Mouse (Mus musculus) cerebellum, postnatal 10 days (tissue): ENCODE data around the gene Olfr114.

ENCODE experiments used
- DNase-seq, 2 experiments: peaks; one replicate each; pipeline ENCODE4 v3.0.0; 2021; ENCODE audit warnings: mixed read lengths in 2 of 2

Gene Olfr114

GRCm38 (mm10) chr17:37592643-37593042, at the start of gene Olfr114:
Gene Olfr114, minus strand, starts transcription at chr17:37592743.
- DNase-seq = no peak

DNA sequence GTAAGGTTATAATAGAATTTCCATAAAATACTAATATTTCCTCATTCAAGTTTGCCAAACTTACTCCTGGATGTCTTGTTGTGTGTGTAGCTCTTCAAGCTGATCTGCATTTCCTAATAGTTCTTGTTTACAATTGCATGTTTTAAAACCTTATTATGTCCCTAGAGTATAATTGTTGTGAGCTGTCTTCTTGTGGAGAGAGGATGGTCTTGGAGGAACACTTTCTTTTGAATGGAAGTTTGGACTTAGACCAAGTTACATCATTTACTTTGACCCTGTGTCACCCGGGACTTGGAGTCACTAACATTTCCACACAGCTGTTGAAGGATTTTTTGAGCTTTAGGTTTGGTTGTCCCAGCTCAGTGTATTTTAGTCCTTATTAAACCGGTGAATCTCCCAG, 34.5 kb upstream of the Olfr114 start, which contains the start of the genes Olfr115 and Olfr116:
Olfr115 (minus strand) TSS at position 101 of the 400 bp plus-strand sequence.
Olfr116 (minus strand) TSS at position 191 of the 400 bp plus-strand sequence.
- DNase-seq = no peak

- no peak for DNase-seq
Measured at GRCm38 (mm10) chr17:37577563-37577962, 15.0 kb downstream of the Olfr114 start, which contains the start of gene Olfr113. Gene Olfr113, minus strand, starts transcription at chr17:37577663.

DNA sequence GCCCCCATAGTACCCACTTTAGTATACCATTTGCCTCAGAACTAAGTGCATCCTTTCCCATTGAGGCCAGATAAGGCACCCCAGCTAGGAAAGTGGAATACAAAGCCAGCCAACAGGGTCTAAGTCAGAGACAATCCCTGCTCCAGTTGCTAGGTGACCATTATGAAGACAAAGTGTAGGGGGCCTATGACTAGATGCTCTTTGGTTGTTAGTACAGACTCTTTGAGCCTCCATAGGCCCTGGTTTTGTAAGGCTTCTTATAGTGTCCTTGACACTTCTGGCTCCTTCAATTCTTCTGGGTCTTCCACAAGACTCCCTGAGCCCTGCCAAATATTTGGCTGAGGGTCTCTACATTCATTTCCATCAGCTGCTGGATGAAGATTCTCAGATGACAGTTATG, 23.2 kb downstream of the Olfr114 start, which contains the start of gene Olfr112:
Olfr112 (minus strand) TSS at position 101 of the 400 bp plus-strand sequence.
- no peak for DNase-seq

- DNase-seq = no peak
Measured at GRCm38 (mm10) chr17:37558913-37559615, 33.5 kb downstream of the Olfr114 start.

DNA sequence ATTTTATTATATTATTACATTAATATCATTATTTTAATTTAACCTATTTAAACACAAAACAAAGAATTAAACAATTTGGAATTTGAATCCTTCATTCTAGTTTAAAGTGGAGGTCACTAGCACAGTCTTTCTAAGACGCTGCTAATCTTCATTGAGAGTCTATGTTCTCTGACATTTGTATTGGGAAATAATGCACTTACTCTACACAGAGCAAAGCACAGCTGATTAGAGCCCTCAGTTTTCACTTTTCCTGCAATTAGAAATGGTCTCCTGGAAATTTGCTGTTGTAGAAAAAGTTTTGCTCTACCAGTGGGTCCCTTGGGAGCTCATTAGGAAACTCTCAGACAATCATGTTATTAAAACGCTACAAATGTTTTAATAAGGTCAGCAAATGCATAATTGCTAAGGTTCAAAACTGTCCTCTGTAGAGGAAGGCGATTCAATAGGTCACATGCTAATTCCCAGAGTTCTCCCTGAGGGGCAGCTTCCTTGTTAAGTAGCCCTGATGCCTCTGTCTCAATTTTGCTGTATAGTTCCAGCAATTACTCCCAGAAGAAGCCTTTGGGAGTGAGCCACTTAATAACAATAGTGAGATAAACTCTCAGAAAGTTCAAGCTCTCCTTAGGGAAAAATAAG, 48.6 kb downstream of the Olfr114 start:
- DNase-seq = no peak

GRCm38 (mm10) chr17:37541454-37542119, 51.0 kb downstream of the Olfr114 start:
- no peak for DNase-seq
